Mouse (Mus musculus) heart, postnatal 0 days (tissue): Measurements from ENCODE around the gene Ptgs1. TPM values are rescaled to one million over a fixed set of nuclear protein-coding genes. Genes with fewer than 3 reads are reported as not detected.

ENCODE experiments used
- ATAC-seq: fragments of 200-750 bp; cut with Nextera tagmentation; 2 replicates; pipeline ENCODE4 v1.8.0; 2017; ENCODE audit warnings: low read depth, moderate number of reproducible peaks, moderate library complexity; ENCODE audit not compliant: insufficient read depth
- DNase-seq: peaks from one replicate; pipeline ENCODE4 v3.0.0-alpha.2; 2016; ENCODE audit warnings: low spot score
- H3K27ac ChIP-seq: fragments of 300-500 bp; sonication (generic); 2 replicates; pipeline ENCODE4 v1.5.1; 2014; ENCODE audit warnings: low read depth, mild to moderate bottlenecking
- H3K27me3 ChIP-seq: fragments of 300-500 bp; sonication (generic); 2 replicates; pipeline ENCODE4 v1.6.1; 2014; ENCODE audit warnings: low read length, mixed read lengths; ENCODE audit not compliant: control insufficient read depth, insufficient read depth
- H3K36me3 ChIP-seq: fragments of 300-500 bp; sonication (generic); replicated peaks from 2 replicates; pipeline ENCODE4 v1.6.1; 2014; ENCODE audit warnings: low read length, mixed read lengths; ENCODE audit not compliant: control insufficient read depth, insufficient read depth
- H3K4me1 ChIP-seq: fragments of 300-500 bp; sonication (generic); 2 replicates; pipeline ENCODE4 v1.6.1; 2014; ENCODE audit warnings: antibody characterized with exemption; ENCODE audit not compliant: control insufficient read depth, insufficient read depth
- H3K4me2 ChIP-seq: fragments of 300-500 bp; sonication (generic); 2 replicates; pipeline ENCODE4 v1.6.1; 2014; ENCODE audit warnings: low read depth, mild to moderate bottlenecking, low read length, moderate library complexity
- H3K4me3 ChIP-seq: fragments of 300-500 bp; sonication (generic); 2 replicates; pipeline ENCODE4 v1.5.1; 2014; ENCODE audit warnings: low read depth, low read length
- H3K9ac ChIP-seq: fragments of 300-500 bp; sonication (generic); replicated peaks from 2 replicates; pipeline ENCODE4 v1.6.1; 2014; ENCODE audit warnings: low read depth, low read length, mixed read lengths
- H3K9me3 ChIP-seq: fragments of 300-500 bp; sonication (generic); replicated peaks from 2 replicates; pipeline ENCODE4 v1.6.1; 2016; ENCODE audit warnings: low read length; ENCODE audit not compliant: control insufficient read depth
- CTCF ChIP-seq: IDR thresholded peaks from 2 replicates; pipeline ENCODE4 v1.5.1; 2016; ENCODE audit warnings: antibody characterized with exemption, control low read depth, low read depth
- EP300 ChIP-seq: IDR thresholded peaks from 2 replicates; pipeline ENCODE4 v1.6.1; 2016; ENCODE audit warnings: antibody characterized with exemption, low read depth
- WGBS: fragments of 180-500 bp; shearing (Covaris S2); extraction: QIAGEN DNeasy Blood & Tissue Kit; methylation state at CpG from one replicate; pipeline ENCODE4 v1.1.7; 2014; 5-methylcytosine and 5-hydroxymethylcytosine counted together
- polyA plus RNA-seq: library from polyadenylated mRNA; unstranded; fragments of >200 nt; fragmentation: Nextera tagmentation; extraction: Ambion mirVana; gene quantifications from 2 replicates; pipeline ENCODE4 v1.2.1, GENCODE M21; 2015
- total RNA-seq: library from RNA; depleted of rRNA; stranded (reverse); fragments of >200 nt; gene quantifications from 2 replicates; pipeline ENCODE4 v1.2.3, GENCODE M21; 2014; ENCODE audit warnings: low replicate concordance

Gene Ptgs1
- total and polyA plus RNA-seq, 2 experiments from 2014 or later, result 21.6 to 49.7 TPM

DNA sequence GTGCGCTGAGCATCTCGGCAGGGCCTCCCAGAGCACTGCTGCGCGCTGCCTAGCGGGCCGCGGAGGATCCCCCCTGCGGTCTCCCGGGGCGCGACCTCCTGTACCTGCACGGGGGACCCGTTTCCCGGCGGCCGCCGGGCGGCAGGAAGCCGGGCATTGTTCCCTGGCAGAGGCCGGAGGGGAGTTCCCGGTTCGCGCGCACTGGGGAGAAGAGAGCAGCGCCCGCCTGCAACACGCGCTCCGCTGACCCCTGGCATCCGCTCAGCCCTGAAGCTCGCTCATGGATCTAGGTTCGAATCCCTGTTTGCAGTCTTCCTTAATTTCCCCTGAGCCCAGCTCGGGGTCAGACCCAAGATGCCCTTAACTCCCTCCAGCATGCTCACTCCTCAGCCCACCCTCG lies 19.4 kb upstream of the Ptgs1 start:
- no peak overlapping the region for H3K27ac ChIP-seq
- WGBS, result 10% methylated on average over 24 of the region's 34 CpGs
- TF ChIP-seq CTCF, result no peak
- no peak for TF ChIP-seq EP300
- H3K36me3 ChIP-seq, result no peaks in the 10 kb centered on the region
- ATAC-seq, result no peak
- no peak overlapping the region for H3K9ac ChIP-seq
- H3K27me3 ChIP-seq, result no peaks in the 10 kb centered on the region
- H3K4me2 ChIP-seq, result peak overlapping the region; percentile 28; the same call in 1 of the 2 replicates
- no peaks in the 10 kb centered on the region for H3K9me3 ChIP-seq
- DNase-seq, result no peak
- peak overlapping the region; percentile 13; the same call in 1 of the 2 replicates for H3K4me3 ChIP-seq
- peaks cover 25% of the 10 kb centered on the region for H3K4me1 ChIP-seq

DNA sequence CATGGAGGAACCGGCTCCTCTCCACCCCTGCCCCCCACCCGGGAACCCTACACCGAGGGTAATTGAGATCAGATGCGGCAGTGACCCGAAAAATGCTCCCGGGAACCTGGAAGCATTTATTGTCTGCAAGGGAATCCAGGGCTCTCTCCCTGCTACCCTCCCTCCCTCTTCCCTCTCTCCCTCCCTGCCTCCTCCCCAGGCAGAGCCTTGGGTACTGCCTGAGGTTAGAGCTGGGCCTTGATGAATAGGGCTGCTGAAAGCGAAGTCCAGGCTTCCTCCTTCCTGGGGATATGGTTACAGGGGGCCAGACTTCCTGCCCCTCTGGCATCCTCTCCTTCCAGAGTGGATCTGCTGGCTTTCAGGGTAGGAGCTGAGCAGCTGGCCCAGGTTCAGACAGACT lies 18.4 kb upstream of the Ptgs1 start:
- peaks cover 32% of the 10 kb centered on the region for H3K4me1 ChIP-seq
- H3K27ac ChIP-seq, result no peak overlapping the region
- WGBS, result 68% methylated on average over 7 of the region's 7 CpGs
- DNase-seq, result no peak
- H3K27me3 ChIP-seq, result no peaks in the 10 kb centered on the region
- no peaks in the 10 kb centered on the region for H3K9me3 ChIP-seq
- H3K4me3 ChIP-seq, result no peak overlapping the region
- H3K36me3 ChIP-seq, result no peaks in the 10 kb centered on the region
- no peak overlapping the region for H3K4me2 ChIP-seq
- H3K9ac ChIP-seq, result no peak overlapping the region
- TF ChIP-seq CTCF (no peak), EP300 (no peak)
- ATAC-seq, result no peak

DNA sequence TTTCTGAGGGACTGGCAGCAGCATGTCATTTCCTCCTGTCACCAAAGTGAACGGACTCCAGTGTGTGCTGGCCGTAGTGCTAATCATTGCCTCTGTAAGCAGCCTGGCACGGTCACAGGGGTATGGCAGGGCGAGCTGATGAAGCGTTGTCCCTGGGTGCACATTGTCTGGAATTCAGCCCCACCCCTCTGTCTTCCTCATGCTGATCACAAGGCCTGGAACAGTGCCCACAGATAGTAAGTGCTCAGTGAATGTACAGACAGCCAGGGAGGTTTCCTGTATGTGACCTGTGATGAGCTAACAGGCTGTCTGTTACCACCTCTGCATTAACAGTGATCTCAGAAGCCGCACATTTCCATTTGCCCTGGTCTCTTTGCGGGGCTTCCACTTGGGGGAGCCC lies 17.1 kb upstream of the Ptgs1 start:
- H3K9ac ChIP-seq, result no peak overlapping the region
- 9% methylated on average over 7 of the region's 7 CpGs for WGBS

DNA sequence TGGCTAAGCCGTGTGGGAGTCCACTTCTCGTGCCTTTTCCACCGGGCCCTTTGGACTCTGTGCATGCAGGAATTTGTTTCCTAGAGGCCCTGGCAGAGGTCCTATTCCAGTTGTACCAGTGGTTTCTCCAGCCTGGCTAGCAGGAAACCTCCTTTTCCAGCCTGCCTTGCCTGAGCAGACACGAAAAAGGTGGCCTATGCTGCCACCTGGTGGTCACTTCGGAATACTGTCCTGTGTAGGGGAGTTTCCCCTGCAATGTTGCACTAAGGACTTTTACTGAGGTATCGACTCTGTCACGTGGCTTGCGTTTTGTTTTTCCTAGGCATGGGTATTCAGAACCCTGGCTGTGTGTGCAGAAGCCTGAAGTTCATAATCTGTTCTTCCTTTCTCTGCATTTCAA lies 16.2 kb upstream of the Ptgs1 start:
- DNase-seq, result peak; percentile 91
- peak overlapping the region; percentile 42 for H3K4me2 ChIP-seq
- H3K27ac ChIP-seq, result peak overlapping the region; percentile 75
- no peak overlapping the region for H3K9ac ChIP-seq
- no peaks in the 10 kb centered on the region for H3K27me3 ChIP-seq
- peak; percentile 77 for ATAC-seq
- H3K4me1 ChIP-seq, result peaks cover 47% of the 10 kb centered on the region
- no peak overlapping the region for H3K4me3 ChIP-seq
- 4% methylated on average over 8 of the region's 8 CpGs for WGBS
- TF ChIP-seq EP300 (no peak), CTCF (peak; percentile 96)
- H3K36me3 ChIP-seq, result no peaks in the 10 kb centered on the region
- H3K9me3 ChIP-seq, result no peaks in the 10 kb centered on the region

More for the DNA sequence above, 17.1 kb upstream of the Ptgs1 start:
- peaks cover 45% of the 10 kb centered on the region for H3K4me1 ChIP-seq
- peak; percentile 98 for TF ChIP-seq EP300
- TF ChIP-seq CTCF, result no peak
- DNase-seq, result peak; percentile 94
- H3K9me3 ChIP-seq, result no peaks in the 10 kb centered on the region
- H3K27ac ChIP-seq, result peak overlapping the region; percentile 75
- no peak overlapping the region for H3K4me2 ChIP-seq
- ATAC-seq, result peak; percentile 81
- no peaks in the 10 kb centered on the region for H3K27me3 ChIP-seq
- no peaks in the 10 kb centered on the region for H3K36me3 ChIP-seq
- H3K4me3 ChIP-seq, result no peak overlapping the region

DNA sequence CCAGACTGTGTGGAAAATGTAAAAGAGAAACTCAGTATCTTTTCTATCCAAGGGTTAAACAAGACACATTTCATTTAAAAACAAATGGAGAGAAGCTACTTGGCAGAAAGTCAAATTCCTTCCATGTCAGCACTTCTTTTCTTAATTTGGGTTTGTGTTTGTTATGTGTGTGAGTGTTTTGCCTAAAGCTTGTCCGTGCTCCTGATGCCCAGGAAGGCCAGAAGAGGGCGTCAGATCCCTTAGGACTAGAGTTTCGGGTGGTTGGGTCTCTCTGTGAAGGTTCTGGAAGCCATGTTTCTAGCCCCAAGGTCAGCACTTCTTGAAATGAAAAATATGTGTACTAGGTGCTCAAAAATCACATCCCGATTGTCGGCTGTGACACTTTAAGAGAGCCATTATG lies 15.8 kb upstream of the Ptgs1 start:
- Histone ChIP-seq H3K27me3 (no peaks in the 10 kb centered on the region), H3K4me3 (no peak overlapping the region), H3K4me2 (peak overlapping the region; percentile 42), H3K36me3 (no peaks in the 10 kb centered on the region), H3K9me3 (no peaks in the 10 kb centered on the region), H3K4me1 (peaks cover 47% of the 10 kb centered on the region), H3K27ac (0 out of 2 replicates have a peak overlapping the region, but pooled peaks have one; percentile 75), H3K9ac (no peak overlapping the region)
- DNase-seq (peak; percentile 78), ATAC-seq (no peak)
- TF ChIP-seq EP300 (no peak), CTCF (peak; percentile 63)
- WGBS, result 61% methylated on average over 5 of the region's 5 CpGs

DNA sequence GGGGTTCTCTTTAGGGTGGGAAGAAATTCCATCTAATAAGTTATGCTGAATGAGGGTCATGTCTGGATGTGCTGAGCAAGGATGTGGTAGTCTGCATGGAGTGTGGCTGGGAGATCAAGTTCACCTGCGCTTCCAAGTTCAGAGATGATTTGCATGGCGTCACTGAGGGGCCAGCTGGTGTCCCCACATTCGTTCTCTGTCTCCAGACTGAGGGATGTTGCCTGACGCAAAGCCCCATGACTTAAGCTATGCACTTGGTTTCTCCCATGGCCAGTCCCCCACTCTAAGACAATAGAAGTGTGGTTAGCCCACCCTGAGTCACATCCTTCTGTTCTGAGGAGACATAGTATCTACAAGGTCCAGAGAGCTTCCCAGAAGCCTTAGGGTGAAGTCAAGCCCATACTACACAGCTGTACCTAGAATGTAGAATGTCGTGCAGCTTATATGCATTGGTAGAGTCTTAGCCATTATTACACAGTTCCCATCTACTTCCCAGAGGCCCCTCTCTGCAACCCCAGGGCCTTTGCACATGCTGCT lies 15.0 kb upstream of the Ptgs1 start:
- Histone ChIP-seq H3K4me3 (no peak overlapping the region), H3K9ac (no peak overlapping the region), H3K9me3 (no peaks in the 10 kb centered on the region), H3K4me2 (no peak overlapping the region), H3K27me3 (no peaks in the 10 kb centered on the region), H3K36me3 (no peaks in the 10 kb centered on the region), H3K27ac (no peak overlapping the region), H3K4me1 (peaks cover 47% of the 10 kb centered on the region)
- no peak for ATAC-seq
- WGBS, result 94% methylated on average over 5 of the region's 5 CpGs
- no peak for DNase-seq
- TF ChIP-seq EP300, result no peak
- no peak for TF ChIP-seq CTCF
